Mouse (Mus musculus) lung, postnatal 0 days (tissue): Measurements from ENCODE around the gene Stk10.

Source experiments
- CTCF ChIP-seq: IDR thresholded peaks from 2 replicates; pipeline ENCODE4 v1.5.1; 2016; ENCODE audit warnings: antibody characterized with exemption, mild to moderate bottlenecking
- EP300 ChIP-seq: IDR thresholded peaks from 2 replicates; pipeline ENCODE4 v1.6.1; 2016; ENCODE audit warnings: antibody characterized with exemption, mild to moderate bottlenecking, control low read depth

DNA sequence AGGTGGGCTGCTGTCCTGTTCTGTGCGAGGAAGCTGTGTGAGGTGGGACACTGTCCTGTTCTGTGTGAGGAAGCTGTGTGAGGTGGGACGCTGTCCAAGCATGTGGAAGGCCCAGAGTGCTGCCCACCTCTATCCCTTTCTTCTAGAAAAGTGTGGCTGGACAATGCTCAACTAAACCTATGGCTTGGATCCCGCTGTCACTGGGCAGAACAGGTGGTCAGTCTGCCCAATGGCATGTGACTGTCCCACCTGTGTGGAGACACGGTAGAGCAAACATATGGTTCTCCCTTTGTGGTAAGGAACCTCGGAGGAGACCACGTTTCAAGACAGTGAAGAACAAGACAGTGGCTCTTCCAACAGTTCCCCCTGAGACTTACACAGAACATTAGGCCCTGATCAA, 94.8 kb downstream of the Stk10 start:
- TF ChIP-seq CTCF: no peak
- no peak for TF ChIP-seq EP300
